Mouse (Mus musculus) regulatory T cell (primary cell): ENCODE measurements around the gene Msrb2.

Source experiments
- in situ Hi-C: fragments of 300-600 bp; cut with MboI, MseI; formaldehyde crosslinking; loops from one replicate; pipeline ENCODE4 v1.15.1; 2025; ENCODE audit warnings: high pct_unique_total_duplicates

Gene Msrb2

GRCm38 (mm10) chr2:19390411-19391143 is 19.3 kb downstream of the Msrb2 start:
- in situ Hi-C loops = no loop called here

GRCm38 (mm10) chr2:19391649-19392048 is 20.4 kb downstream of the Msrb2 start:
- in situ Hi-C loops = no loop called here

- in situ Hi-C loops = no loop called here
Observed at GRCm38 (mm10) chr2:19392793-19393192, 21.6 kb downstream of the Msrb2 start.

- in situ Hi-C loops = no loop called here
Observed at GRCm38 (mm10) chr2:19405409-19405808, 34.2 kb downstream of the Msrb2 start.

- in situ Hi-C loops = no loop called here
Observed at GRCm38 (mm10) chr2:19406531-19406930, 35.3 kb downstream of the Msrb2 start.

GRCm38 (mm10) chr2:19414222-19414965 is 43.2 kb downstream of the Msrb2 start:
- in situ Hi-C loops = no loop called here

GRCm38 (mm10) chr2:19415063-19415521 is 43.9 kb downstream of the Msrb2 start:
- in situ Hi-C loops = no loop called here

GRCm38 (mm10) chr2:19416066-19416465 is 44.8 kb downstream of the Msrb2 start:
- in situ Hi-C loops = no loop called here

- in situ Hi-C loops = loop anchor here (5.0 kb wide), 1 partner anchor 497 kb away; no protein-coding TSS in a partner anchor
Observed at GRCm38 (mm10) chr2:19419686-19420345, 48.6 kb downstream of the Msrb2 start.

GRCm38 (mm10) chr2:19422226-19422625 is 51.0 kb downstream of the Msrb2 start:
- in situ Hi-C loops = loop anchor here (5.0 kb wide), 1 partner anchor 495 kb away; no protein-coding TSS in a partner anchor

GRCm38 (mm10) chr2:19423086-19423485 is 51.8 kb downstream of the Msrb2 start:
- in situ Hi-C loops = loop anchor here (5.0 kb wide), 1 partner anchor 494 kb away; no protein-coding TSS in a partner anchor

- in situ Hi-C loops = no loop called here
Observed at GRCm38 (mm10) chr2:19429031-19429430, 57.8 kb downstream of the Msrb2 start.

GRCm38 (mm10) chr2:19429691-19430690 is 58.8 kb downstream of the Msrb2 start:
- in situ Hi-C loops = no loop called here

- in situ Hi-C loops = no loop called here
Observed at GRCm38 (mm10) chr2:19430746-19431145, 59.5 kb downstream of the Msrb2 start.

GRCm38 (mm10) chr2:19431186-19431585 is 59.9 kb downstream of the Msrb2 start:
- in situ Hi-C loops = no loop called here

GRCm38 (mm10) chr2:19431614-19432323 is 60.5 kb downstream of the Msrb2 start:
- in situ Hi-C loops = no loop called here

- in situ Hi-C loops = no loop called here
Observed at GRCm38 (mm10) chr2:19444346-19444745, 73.1 kb downstream of the Msrb2 start.
